Mouse (Mus musculus): ENCODE results near the gene Elovl3.

Elovl3 gene

DNA sequence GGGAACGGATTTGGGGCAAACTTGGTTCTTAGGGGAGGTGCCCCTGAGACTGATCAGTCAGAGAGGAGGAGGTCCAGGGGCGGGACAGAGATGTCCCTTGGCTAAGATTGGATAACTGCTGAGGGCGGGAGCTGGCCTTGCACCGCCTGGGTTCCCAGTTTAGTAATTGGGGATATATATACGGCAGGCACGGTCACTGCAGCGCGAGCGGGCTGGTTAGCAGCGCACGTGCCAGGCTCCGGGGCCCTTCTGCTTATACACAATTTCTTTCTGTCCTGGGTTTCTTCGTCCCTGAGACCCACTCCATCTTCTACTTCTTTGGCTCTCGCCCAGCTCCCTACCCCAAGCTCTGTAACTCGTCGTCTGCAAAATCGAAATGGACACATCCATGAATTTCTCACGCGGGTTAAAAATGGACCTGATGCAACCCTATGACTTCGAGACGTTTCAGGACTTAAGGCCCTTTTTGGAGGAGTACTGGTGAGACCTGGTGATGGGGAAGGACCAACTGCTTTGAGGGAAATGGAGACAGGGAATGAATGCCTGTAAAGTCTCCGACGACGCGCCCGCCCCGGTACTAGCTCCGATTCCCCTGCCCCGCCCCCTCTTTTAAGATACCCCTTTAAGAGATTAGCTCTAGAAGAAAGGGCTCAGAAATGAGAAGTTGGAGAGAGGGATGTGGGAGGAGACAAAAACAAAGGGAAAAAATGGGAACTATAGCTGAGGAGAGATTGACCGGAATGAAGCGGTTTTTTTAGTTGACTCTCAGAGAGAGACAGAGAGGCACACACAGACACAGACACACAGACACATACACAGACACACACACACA lies at the start of gene Elovl3:
Elovl3 (plus strand) TSS at position 204 of the 832 bp plus-strand sequence.
- in situ Hi-C loops (cut with MboI, MseI): loop anchor here (10.0 kb wide), 2 partner anchors 123 to 173 kb away; partner anchors contain the start of gene Nfkb2

DNA sequence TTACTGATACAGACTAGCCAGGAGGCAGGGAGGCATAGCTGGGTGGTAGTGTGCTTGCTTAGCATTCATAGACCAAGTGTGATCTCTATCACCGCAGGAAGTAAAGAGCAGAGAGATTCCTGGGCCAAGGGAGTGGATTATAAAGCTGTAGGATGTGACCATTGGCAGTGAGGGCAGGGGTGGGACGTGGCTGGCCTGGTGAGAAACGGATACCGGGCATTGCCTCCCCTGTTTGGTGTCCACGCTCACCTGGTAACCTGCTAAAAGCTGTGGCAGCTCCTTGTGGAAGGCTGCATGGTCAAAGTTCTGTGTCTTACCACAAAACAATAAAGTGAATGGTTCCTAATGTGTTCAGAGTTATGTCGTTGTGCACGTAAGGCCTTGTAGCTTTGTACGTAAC lies 46.5 kb upstream of the Elovl3 start:
- in situ Hi-C loops (cut with MboI, MseI): no loop called here

DNA sequence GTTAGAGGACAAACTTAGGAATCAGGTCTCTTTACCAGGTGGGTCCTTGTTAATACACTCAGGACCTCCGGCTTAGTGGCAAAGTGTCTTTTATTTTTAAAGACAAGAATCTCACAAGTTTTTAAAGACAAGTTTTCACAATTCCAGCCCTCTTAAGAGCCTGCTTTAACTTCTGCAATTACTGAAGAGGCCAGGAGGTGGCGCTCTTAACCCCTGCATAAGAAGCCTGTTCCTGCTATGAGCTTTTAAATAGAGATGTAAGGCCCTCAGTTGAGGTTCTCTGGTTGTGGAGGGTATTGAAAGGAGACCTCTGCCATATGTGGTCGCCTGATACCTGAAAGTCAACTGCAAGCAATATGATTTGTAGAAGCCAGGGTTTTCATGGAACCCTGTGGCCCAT lies 45.4 kb upstream of the Elovl3 start:
- in situ Hi-C loops (cut with MboI, MseI): no loop called here

DNA sequence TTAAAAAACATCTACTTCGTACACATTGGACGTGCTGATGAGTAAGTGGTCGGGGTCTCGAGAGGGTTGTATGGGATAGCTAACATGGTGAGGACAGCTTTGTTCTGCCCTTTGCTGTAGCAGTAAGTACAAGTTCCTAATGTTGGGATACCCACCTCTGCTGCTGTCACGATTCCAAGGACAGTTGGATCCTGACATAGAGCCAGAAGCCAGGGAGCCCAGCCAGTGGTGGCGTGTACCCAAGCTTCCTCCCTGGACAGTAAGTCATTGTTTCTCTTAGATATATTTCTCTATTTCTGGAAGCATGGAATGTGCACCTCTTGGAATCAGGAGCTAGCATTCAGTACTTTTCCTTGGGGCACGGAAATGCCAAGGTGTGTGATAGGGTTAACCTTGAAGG lies 43.8 kb upstream of the Elovl3 start:
- in situ Hi-C loops (cut with MboI, MseI): no loop called here

DNA sequence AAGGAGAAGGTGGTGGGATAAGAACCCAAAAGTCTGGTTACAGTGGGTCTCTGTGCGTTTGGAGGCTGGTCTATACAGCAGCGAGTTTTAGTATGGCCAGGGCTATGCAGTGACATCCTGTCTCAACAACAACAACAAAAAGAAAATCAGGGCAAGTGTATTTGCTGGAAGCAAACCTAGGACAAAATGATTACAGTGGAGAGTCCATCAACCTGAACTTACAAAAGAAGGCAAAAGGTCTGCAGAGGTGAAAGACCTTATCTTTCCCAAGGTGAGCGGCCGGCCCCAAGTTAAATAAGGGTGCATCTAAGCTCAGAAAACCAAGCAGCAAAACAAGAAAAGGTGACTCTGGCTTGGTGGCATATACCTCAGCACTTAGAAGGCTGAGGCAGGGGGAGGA lies 40.1 kb upstream of the Elovl3 start:
- in situ Hi-C loops (cut with MboI, MseI): loop anchor here (10.0 kb wide), 1 partner anchor 123 kb away; no protein-coding TSS in a partner anchor

DNA sequence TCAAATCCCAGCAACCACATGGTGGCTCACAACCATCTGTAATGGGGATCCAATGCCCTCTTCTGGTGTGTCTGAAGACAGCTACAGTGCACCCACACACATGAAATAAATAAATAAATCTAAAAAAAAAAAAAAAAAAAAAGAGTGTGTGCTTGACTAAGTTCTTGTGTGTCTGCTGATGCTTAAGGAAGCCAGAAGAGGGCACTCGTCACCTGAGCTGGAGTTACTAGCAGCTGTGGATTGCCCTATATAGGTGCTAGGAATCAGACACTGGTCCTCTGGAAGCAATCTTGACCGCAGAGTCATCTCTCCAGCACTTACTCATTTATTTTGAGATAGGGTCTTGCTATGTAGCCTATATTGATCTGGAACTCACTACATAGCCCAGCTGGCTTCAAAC lies 37.6 kb upstream of the Elovl3 start:
- in situ Hi-C loops (cut with MboI, MseI): loop anchor here (10.0 kb wide), 1 partner anchor 121 kb away; no protein-coding TSS in a partner anchor

DNA sequence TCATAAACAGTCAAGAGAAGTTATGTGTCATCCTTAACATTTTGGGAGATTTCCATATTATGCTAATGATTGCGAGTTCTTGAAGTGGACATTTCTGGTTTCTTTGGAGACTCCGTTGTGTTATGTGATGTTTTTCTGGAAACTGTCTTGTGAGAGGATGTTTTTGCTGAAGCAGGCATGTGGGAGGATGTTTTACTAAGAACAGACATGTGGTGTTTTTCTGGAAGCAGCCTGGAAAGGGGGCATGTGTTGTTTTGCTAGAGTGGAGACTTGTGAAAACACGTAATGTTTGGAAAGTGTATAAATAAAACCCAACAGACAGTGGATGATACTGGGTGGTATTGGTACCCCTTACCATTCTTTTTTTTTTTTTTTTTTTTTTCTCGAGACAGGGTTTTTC lies 36.4 kb upstream of the Elovl3 start:
- in situ Hi-C loops (cut with MboI, MseI): loop anchor here (5.0 to 10.0 kb wide), 2 partner anchors 47 to 120 kb away; no protein-coding TSS in a partner anchor

DNA sequence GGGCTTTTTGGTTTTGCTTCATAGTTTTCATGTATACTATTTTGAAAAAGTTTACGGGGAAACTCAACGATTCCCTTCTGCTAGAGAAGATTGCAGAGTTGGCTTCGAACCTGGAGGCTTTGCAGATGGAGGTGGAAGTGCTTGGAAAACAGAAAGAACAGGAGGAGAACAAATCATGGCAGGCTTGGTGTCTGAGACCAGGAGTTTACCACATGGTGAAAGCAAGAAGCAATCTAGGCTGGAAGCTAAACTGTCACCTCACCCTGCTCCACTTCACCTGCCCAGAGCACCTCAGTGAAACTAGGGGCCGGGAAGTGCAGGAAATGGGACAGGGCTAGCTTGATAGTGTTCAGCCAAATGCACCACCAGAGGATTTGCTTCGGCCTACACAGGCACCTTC lies 35.3 kb upstream of the Elovl3 start:
- in situ Hi-C loops (cut with MboI, MseI): loop anchor here (5.0 to 10.0 kb wide), 2 partner anchors 46 to 118 kb away; no protein-coding TSS in a partner anchor

DNA sequence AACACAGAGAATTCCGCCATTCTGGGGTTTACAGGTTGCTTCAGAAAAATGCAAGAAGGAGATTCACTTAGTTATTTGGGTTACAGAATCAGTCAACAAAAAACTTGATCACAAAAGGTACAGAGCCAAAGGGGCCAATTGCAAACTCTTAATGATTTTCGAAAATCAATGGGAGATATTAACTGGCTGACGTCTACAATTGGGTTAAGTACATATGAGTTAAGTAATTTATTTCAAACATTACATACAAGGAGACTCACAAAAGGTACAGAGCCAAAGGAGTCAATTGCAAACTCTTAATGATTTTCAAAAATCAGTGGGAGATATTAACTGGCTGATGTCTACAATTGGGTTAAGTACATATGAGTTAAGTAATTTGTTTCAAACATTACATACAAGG lies 32.1 kb upstream of the Elovl3 start:
- in situ Hi-C loops (cut with MboI, MseI): loop anchor here (5.0 to 10.0 kb wide), 2 partner anchors 43 to 115 kb away; no protein-coding TSS in a partner anchor

DNA sequence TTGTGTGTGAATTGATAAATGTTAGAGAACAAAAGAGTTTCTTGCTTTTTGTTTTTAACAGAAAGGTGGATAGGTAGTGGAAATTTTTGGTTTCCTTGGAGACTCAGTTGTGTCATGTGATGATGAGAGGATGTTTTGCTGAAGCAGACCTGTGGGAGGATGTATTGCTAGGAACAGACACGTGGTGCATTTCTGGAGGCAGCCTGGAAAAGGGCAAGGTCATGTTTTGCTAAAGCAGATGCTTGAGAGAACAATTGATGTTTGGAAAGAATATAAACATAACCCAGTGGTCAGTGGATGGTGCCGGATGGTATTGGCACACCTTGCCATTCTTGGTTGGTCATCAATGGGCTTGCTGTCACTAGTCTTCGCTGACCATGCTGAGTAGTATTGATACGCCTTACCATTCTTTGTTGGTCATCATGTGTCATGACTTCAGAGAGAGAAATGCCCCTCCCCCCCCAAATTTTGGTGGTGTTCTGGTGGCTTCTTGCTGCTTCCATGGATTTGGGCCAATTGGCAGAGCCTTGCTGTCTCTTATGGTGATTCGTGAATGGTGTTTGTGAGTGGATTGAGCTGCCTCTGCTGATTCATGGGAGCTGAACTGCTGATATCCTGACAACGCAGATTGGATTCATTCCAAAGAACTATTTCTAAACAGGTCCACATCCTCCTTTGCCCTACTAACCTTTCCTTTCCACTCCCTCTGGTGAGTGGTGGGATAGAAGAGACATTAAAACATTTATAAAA lies 28.1 kb upstream of the Elovl3 start:
- in situ Hi-C loops (cut with MboI, MseI): no loop called here

DNA sequence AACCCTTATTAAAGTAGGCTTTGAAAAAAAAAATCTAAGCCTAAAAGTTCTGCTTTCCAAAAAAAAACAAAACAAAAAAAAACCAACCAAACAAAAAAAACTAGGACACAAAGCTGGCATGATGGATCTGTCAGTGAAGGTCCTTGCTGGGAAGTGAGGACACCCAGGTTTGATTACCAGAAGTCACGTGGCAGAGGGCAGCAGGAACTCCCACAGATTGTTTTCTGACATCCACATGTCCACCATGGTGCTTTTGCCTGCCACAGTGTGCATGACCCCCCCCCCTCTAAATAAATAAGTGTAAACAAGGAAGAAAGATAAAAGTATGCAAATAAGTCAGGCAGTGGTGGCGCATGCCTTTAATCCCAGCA lies 27.5 kb upstream of the Elovl3 start:
- in situ Hi-C loops (cut with MboI, MseI): no loop called here

DNA sequence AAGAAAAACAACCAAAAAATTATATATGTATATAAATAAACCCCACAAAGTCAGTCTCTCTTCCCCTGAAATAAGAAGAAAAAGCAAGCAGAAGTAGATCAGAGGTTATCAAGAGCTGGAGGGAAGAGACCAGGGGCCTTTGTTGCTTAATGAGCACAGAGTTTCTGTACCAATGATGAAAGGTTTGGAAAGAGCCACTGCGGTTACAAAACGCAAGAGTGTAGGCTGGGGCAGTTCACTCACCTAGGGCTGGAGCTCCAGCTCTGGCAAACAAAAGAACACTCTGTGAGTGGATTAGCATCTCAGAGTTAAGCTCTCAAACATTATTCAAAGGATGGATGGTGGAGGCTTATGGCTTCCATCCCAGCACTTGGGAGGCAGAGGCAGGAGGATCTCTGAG lies 21.5 kb upstream of the Elovl3 start:
- in situ Hi-C loops (cut with MboI, MseI): no loop called here

DNA sequence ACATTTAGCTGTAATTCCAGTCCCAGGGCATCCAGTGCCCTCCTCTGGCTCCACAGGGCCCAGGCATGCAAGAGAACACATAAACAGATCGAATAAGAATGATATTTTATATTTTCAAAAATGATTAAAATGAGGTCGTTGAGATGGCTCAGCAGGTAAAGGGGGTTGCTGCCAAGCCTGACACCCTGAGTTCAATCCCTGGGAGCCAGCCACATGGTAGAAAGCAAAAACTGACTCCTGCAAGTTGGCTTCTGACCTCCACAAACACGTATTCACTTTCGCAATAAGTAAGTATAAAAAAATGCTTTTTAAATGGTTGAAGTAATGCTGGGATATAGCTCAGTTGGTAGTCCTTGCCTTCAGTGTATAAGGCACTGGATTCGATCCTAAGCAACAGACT lies 20.9 kb upstream of the Elovl3 start:
- in situ Hi-C loops (cut with MboI, MseI): no loop called here

DNA sequence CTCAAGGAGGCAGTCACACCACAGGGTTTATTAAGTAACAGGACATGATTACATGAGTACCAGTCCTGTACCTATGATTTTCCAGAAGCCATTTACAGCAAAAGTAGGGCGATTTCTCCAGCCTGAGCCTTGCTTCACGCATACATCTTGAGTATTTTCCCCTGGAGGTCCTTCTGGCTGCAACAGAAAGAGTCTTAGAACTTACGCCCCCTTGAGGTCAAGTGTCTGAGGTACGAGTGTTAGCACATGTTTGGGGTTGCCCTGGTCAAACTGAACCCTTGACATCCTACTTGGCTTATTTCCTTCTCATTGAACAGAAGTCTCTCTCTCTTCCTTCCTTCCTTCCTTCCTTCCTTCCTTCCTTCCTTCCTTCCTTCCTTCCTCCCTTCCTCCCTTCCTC lies 17.1 kb upstream of the Elovl3 start:
- in situ Hi-C loops (cut with MboI, MseI): no loop called here

DNA sequence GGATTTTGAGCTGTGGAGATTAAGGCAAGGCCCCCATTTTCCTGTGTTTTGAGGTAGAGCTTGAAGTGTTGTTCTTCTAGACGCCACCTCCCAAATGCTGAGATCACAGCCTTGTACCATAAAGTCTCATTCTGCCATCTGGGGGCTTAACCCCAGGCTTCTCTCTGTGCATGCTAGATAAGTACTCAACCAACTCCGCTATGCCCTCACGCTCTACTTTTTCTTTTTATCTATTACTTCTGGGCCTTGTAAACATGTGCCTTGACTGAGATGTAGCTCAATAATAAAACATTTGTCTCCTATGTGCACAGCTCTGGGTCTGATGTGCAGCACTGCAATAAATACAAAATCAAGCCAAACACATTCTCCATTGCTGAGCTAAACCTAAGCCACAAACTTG lies 12.2 kb upstream of the Elovl3 start:
- in situ Hi-C loops (cut with MboI, MseI): no loop called here

DNA sequence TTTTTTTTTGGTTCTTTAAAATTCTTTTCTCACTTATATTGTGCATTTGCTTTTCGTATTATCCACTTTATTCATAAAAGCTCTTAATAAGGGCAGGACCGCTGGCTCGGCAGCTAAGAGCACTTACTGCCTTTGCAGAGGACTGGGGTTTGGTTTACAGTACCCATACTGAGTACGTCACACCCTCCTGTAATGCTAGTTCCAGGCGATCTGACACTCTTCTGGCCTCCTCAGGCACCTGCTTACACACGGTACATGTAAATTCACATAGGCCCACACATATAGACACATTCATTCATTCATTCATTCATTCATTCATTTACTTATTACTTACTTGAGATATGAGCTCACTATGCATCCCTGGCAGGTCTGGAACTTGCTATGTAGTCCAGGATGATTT lies 10.8 kb upstream of the Elovl3 start:
- in situ Hi-C loops (cut with MboI, MseI): no loop called here

DNA sequence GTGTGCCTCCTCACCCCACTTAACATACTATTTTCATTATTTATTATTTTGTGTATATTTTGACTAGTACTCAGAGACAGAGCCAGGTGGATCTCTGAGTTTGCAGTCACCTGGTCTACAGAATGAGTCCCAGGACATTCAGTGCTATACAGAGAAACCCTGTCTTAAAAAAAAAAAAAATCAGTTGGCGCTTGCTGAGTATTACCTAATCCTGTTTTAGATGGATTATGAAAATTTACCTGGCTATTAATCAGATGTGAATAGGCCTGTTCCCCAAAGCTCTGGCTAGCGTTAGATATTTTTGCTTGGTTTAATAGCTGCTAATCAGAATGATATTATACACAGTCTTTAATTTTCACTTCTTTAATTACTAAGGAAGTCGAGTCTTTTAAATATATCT lies 7.8 kb upstream of the Elovl3 start:
- in situ Hi-C loops (cut with MboI, MseI): no loop called here

DNA sequence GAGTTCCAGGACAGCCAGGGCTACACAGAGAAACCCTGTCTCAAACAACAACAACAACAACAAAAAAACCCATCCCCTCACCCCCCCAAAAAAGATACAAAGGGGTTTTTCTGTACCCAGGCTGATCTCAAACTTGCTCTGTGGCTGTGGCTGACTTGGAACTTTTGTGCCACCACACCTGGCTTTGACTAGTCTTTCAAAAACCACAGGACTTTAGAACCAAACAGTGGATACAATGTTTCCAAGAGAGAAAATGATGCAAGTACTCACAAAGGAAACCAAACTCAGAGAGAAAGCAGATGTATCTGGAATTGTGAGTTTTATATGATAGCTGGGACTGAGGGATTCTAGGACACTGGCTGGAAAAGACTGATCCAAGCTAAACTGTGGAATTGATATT lies 7.0 kb upstream of the Elovl3 start:
- in situ Hi-C loops (cut with MboI, MseI): no loop called here

DNA sequence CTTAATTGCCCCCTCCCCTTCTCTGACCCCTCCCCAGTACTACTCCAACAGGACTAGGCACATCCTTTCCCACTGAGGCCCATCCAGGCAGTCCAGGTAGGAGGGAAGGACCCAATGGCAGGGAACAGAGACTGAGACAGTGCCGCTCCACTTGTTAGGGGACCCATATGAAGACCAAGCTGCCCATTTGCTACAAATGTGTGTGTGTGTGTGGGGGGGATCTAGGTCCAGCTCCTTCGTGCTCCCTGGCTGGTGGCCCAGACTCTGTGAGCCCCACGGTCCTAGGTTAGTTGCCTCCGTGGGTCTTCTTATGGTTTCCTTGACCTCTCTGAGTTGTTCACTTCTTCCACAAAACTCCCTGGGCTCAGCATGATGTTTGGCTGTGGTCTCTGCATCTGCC lies 5.4 kb upstream of the Elovl3 start:
- in situ Hi-C loops (cut with MboI, MseI): no loop called here

DNA sequence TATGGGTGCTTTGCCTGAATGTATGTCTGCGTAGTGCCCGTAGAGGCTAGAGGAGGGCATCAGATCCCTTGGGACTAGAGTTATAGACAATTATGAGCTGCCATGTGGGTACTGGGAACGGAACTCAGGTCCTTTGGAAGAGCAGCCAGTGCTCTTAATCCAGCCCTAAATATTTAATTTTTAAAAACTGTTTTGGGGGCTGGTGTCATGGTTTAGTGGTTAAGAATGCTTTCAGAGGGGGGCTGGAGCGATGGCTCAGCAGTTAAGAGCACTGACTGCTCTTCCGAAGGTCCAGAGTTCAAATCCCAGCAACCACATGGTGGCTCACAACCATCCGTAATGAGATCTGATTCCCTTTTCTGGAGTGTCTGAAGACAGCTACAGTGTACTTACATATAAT lies 2.0 kb upstream of the Elovl3 start:
- in situ Hi-C loops (cut with MboI, MseI): loop anchor here (10.0 kb wide), 2 partner anchors 125 to 175 kb away; partner anchors contain the start of gene Nfkb2

DNA sequence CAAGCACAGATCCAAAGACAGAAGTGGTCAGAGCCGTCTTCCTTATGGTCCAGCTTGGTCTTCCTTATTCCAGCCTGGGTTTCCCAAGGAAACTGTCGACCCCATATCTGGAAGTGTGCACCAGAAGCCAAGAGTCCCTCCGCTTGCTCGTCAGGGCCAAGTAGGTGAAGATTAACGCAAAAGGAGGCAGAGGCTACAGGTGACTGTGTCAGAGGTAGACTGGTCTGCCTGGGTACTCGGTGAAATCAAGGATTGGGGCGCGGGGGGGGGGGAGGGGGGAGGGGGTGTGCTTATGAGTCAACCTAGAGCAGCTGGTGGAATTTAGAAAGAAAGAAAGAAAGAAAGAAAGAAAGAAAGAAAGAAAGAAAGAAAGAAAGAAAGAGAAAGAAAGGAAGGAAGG lies 414 bp upstream of the Elovl3 start:
- in situ Hi-C loops (cut with MboI, MseI): loop anchor here (10.0 kb wide), 2 partner anchors 124 to 174 kb away; partner anchors contain the start of gene Nfkb2

DNA sequence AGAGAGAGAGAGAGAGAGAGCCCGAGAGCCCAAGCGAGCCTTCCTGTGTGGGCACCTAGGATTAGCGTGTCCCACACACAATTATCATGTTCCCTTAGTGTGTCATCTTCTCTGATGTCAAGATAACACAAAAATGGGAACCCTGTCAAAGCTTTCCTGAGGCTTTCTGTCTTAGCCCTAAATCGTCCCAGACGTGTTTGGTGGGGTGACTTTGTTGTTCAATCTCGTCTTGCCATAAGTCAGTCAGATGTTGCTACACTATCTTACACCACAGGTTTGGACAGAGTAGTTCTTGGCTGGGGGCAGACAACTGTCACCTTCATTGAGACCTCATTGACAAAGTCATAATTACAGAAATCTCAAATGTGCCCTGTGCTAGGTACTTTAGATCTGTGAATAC lies 880 bp downstream of the Elovl3 start:
- in situ Hi-C loops (cut with MboI, MseI): loop anchor here (10.0 kb wide), 2 partner anchors 122 to 172 kb away; partner anchors contain the start of gene Nfkb2

Data from T-helper 2 cell (primary cell).